Mouse (Mus musculus) small intestine, adult 2 months (tissue): Measurements from ENCODE around the gene Haghl. TPM values are rescaled to one million over a fixed set of nuclear protein-coding genes. Genes with fewer than 3 reads are reported as not detected.

Source experiments
- H3K27ac ChIP-seq: fragments of 200-500 bp; 2 replicates; pipeline ENCODE4 v1.5.1; 2012; ENCODE audit warnings: low read depth, low read length, control low read depth, inconsistent platforms; ENCODE audit not compliant: insufficient read depth
- H3K27me3 ChIP-seq: fragments of 200-500 bp; 2 replicates; pipeline ENCODE4 v1.6.1; 2012; ENCODE audit warnings: mild to moderate bottlenecking, moderate library complexity, low read length, inconsistent platforms; ENCODE audit not compliant: control insufficient read depth, insufficient read depth
- H3K36me3 ChIP-seq: fragments of 200-500 bp; 2 replicates; pipeline ENCODE4 v1.6.1; 2012; ENCODE audit warnings: mild to moderate bottlenecking, low read length, control low read depth, inconsistent platforms; ENCODE audit not compliant: control insufficient read depth, insufficient read depth
- H3K4me1 ChIP-seq: fragments of 200-500 bp; 2 replicates; pipeline ENCODE4 v1.6.1; 2012; ENCODE audit warnings: low read length, inconsistent platforms, mixed read lengths; ENCODE audit not compliant: control insufficient read depth, insufficient read depth, insufficient read length
- H3K4me3 ChIP-seq: fragments of 200-500 bp; 2 replicates; pipeline ENCODE4 v1.5.1; 2012; ENCODE audit warnings: low read depth, mild to moderate bottlenecking, control low read depth, inconsistent platforms, low read length, moderate library complexity
- CTCF ChIP-seq: fragments of 200-500 bp; IDR thresholded peaks from 2 replicates; pipeline ENCODE4 v1.5.1; 2012; ENCODE audit warnings: low read depth, mild to moderate bottlenecking, control low read depth, inconsistent platforms, low read length, moderate library complexity, mixed read lengths; ENCODE audit not compliant: insufficient replicate concordance, insufficient read length; ENCODE audit errors: extremely low read depth
- POLR2A ChIP-seq: fragments of 200-500 bp; IDR thresholded peaks from 2 replicates; pipeline ENCODE4 v1.6.1; 2012; ENCODE audit warnings: low read depth, mild to moderate bottlenecking, control low read depth, inconsistent platforms, low read length, moderate library complexity
- WGBS: fragments of 180-500 bp; shearing (Covaris S2); methylation state at CpG from one replicate; pipeline ENCODE4 v1.1.7; 2018; 5-methylcytosine and 5-hydroxymethylcytosine counted together
- polyA plus RNA-seq: library from polyadenylated mRNA; depleted of rRNA; stranded (reverse); fragments of >200 nt; gene quantifications from 2 replicates; pipeline ENCODE4 v1.2.3, GENCODE M21; 2012

The Haghl gene
- polyA plus RNA-seq, 1 experiment, result 25.0 TPM

DNA sequence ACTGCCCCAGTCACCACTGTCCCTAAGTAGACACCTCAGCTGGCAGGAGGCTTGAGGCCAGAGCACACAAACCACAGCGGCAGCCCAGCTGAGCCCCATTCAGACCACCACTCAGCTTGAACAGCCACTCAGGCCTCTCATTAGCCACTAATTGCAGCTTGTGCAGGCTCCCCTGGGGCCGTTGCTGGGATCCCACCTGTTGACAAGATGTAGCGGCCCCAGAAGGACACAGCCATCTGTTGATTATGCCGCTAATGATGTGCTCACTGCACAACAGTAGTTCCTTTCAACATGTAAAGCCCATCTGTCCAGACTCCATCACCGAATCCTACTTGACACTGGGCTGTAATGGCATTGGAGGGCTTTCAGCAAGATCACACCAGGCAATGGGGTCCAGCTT is 19.6 kb downstream of the Haghl start:
- TF ChIP-seq POLR2A (no peak), CTCF (no peak)
- WGBS, result 68% methylated on average over 5 of the region's 5 CpGs
- Histone ChIP-seq H3K27me3 (no peaks in the 10 kb centered on the region), H3K36me3 (no peaks in the 10 kb centered on the region), H3K4me3 (no peak overlapping the region), H3K4me1 (no peaks in the 10 kb centered on the region), H3K27ac (no peak overlapping the region)

DNA sequence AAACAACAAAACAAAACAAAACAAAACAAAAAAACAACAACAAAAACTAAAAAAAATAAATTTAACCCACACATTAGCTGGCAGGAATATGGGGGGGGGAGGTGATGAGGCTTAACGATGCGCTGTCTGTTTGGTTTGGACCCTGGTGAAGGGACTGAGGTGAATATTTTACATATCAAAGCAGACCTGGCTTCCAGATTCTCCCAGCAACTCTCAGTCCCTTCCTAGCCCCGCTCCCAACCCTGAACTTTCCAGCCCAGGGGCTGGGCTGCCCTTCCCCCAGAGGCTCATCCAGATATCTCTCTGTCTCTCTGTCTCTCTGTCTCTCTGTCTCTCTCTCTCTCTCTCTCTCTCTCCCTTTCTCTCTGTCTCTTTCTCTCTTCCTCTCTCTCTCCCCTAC is 22.9 kb downstream of the Haghl start:
- WGBS, result 45% methylated on average over 3 of the region's 3 CpGs

DNA sequence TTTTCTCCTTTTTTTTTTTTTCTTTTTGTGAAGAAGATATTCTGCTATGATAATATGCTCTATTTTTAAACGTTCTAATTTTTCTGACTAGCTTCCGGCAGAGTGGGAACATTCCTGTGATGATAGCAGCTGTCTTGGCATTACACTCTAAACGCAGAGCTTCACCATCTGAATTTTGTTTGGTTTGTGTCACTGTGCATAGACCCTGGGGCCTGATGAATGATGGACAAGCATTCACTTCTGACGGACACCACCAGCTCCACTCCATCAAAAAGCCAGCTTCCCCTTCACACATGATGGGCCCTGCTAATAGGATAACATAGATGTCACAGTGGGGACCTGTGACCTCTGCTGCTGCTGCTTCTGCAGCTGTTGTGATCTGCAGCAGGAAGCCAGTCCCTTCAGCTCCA is 23.9 kb downstream of the Haghl start:
- WGBS, result 44% methylated on average over 4 of the region's 4 CpGs

More for the DNA sequence above, 22.9 kb downstream of the Haghl start:
- H3K27ac ChIP-seq, result no peak overlapping the region
- H3K4me3 ChIP-seq, result no peak overlapping the region
- TF ChIP-seq CTCF (no peak), POLR2A (no peak)
- H3K27me3 ChIP-seq, result no peaks in the 10 kb centered on the region
- H3K4me1 ChIP-seq, result no peaks in the 10 kb centered on the region
- H3K36me3 ChIP-seq, result no peaks in the 10 kb centered on the region

DNA sequence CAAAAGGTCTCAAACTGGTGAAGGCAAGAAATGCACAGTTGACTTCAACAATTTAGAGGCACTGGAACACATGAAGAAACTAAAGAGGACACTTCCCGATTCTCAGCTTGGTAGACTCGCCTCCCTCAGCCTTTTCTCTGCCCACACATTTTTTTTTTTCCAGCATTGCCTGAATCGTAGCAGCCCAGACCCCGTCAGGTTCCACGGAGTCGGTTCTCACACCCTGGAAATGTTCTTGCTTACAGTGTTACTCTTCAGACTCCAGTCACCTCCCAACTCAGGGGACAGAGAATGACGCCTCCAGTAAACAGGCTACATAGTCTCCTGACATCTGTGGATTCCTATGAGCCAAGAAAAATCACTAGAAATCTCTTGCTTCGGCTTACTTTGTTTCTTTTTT is 25.3 kb downstream of the Haghl start:
- 71% methylated on average over 8 of the region's 8 CpGs for WGBS
- no peak overlapping the region for H3K27ac ChIP-seq
- H3K27me3 ChIP-seq, result no peaks in the 10 kb centered on the region
- no peaks in the 10 kb centered on the region for H3K36me3 ChIP-seq
- H3K4me1 ChIP-seq, result no peaks in the 10 kb centered on the region
- TF ChIP-seq CTCF, result no peak
- no peak for TF ChIP-seq POLR2A
- H3K4me3 ChIP-seq, result no peak overlapping the region

More for the DNA sequence above, 23.9 kb downstream of the Haghl start:
- Histone ChIP-seq H3K36me3 (no peaks in the 10 kb centered on the region), H3K27ac (no peak overlapping the region), H3K4me1 (no peaks in the 10 kb centered on the region), H3K4me3 (no peak overlapping the region), H3K27me3 (no peaks in the 10 kb centered on the region)
- no peak for TF ChIP-seq CTCF
- TF ChIP-seq POLR2A, result no peak

DNA sequence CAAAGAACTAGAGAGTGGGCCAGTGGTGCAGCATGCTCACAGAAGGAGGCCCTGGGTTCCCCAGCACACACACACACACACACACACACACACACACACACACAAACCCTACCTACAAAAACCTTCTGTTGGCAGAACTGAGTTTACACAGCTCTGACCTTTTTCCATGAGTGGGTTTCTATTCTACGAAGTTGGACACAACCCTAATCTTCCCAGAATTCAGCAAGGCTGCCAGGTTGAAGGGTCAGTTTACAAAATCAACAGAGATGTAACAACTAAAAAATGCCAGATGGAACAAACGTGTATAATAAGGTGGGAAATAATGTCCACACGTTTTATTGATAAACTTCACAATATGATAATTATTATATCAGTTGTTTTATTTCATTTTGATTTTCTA is 27.8 kb downstream of the Haghl start:
- no peaks in the 10 kb centered on the region for H3K4me1 ChIP-seq
- H3K36me3 ChIP-seq, result no peaks in the 10 kb centered on the region
- H3K27ac ChIP-seq, result no peak overlapping the region
- 49% methylated on average over 3 of the region's 3 CpGs for WGBS
- no peaks in the 10 kb centered on the region for H3K27me3 ChIP-seq
- no peak for TF ChIP-seq CTCF
- TF ChIP-seq POLR2A, result no peak
- H3K4me3 ChIP-seq, result no peak overlapping the region

DNA sequence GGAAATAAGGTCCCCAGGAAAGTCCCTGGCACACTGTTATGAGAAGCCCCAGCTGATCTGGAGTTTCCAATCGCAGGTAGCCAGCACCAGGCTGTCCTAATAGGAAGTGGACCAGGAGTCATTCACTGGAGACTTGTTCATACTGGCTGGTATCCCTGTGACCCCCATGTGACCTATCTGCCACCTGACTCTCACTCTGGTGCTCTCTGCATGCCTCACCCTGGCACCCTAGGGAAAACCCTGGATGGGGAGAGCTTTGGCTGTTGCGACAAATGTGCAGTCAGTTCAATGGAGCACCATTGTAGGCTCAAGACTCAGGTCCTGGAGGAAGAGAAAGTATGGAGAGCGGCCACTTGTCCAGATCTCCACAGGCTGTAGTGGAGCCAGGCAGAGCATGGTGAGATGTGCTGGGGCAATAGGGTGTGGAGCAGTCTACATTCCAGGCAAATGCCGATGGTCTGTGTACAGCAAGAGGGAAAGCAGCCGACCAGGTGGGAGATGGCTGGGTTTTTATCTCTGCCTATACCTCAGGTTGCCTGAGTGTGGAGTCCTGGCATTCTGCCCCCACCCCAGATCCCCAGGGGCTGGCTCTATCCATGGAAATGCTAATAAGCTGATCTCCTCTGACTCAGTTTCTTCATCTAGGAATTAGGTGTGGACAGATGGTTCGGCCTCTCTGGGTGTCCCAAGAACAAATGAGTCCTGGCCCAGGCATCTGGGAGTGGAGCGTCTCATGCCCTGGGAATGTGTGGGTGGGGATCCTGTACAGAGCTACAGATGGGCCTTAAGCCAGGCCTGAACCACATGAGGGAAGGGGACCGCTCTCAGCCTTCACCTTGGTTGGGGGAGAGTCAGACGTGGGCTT is 28.9 kb downstream of the Haghl start:
- no peaks in the 10 kb centered on the region for H3K36me3 ChIP-seq
- H3K27ac ChIP-seq, result no peak overlapping the region
- WGBS, result 63% methylated on average over 9 of the region's 9 CpGs
- no peaks in the 10 kb centered on the region for H3K4me1 ChIP-seq
- no peaks in the 10 kb centered on the region for H3K27me3 ChIP-seq
- no peak for TF ChIP-seq CTCF
- no peak for TF ChIP-seq POLR2A
- no peak overlapping the region for H3K4me3 ChIP-seq

DNA sequence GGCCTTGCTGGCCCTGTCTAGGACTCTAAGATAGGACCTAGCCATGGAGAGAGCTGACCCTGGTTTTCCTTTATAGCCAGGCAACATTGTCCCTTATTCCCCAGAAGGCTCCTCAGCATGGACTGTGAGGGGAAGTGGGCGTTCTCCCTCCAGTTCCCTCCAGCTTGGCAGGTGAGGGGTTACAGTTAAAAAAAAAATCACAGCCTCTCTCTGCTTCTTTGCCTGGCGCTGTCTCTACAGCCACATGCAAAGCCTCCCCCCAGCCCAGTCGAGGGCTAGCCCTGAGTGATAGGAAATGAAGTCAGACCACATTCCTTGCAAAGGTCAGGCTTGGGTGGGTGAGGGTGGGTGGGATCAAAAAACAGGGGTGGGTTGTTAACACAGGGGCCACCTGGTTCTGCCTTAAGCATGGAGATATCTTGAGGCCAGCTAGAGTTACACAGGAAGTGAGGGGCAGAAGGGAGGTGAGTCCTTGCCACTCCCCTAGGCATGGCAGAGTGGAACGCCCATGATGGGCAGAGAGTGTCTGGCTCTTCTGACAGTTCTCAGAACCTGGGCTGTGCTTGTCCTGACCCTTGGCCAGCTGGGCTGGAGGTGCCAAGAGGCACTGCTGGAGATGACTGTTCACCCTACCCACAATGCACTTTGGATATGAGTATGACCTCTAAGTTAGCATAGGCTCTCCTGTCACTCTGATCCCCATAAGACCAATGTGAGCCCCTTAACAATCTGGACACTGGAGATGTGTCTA is 29.7 kb downstream of the Haghl start:
- Histone ChIP-seq H3K4me1 (no peaks in the 10 kb centered on the region), H3K27ac (no peak overlapping the region), H3K27me3 (no peaks in the 10 kb centered on the region), H3K4me3 (no peak overlapping the region), H3K36me3 (no peaks in the 10 kb centered on the region)
- TF ChIP-seq CTCF (no peak), POLR2A (no peak)
- 19% methylated on average over 4 of the region's 4 CpGs for WGBS
